Mouse (Mus musculus) liver, adult (tissue): ENCODE results near the gene Rab4a.
A peak's percentile ranks its signal among the peaks of the same experiment; 100 is the strongest.

Experiments used
- GATA4 ChIP-seq: IDR thresholded peaks from 2 replicates; pipeline ENCODE4 v1.6.1; 2014; ENCODE audit warnings: mild to moderate bottlenecking, low read length; ENCODE audit not compliant: insufficient replicate concordance

The Rab4a gene

DNA sequence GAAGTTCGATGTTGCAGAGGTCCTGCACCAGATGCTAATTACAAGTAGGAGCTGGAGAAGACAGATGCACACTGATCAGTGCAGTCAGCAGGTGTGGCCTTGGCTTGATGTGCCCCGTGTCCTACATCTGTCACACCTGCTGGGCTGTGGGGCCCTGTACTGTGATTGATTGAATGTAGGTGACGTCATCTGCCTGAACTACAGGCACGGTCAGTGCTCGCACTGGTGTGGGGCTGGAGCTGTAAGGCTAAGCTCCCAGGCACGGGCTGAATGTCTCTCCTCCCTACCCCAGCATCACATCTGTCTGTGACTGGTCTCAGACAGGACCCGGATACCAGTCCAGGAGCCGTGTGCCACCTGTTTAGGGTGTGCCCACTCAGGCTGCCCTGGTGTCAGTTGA lies 24.5 kb upstream of the Rab4a start:
- TF ChIP-seq GATA4: no peak

GRCm38 (mm10) chr8:123783525-123784249 lies 22.1 kb upstream of the Rab4a start:
- TF ChIP-seq GATA4: no peak

- no peak for TF ChIP-seq GATA4
Observed at GRCm38 (mm10) chr8:123786166-123786565, 19.6 kb upstream of the Rab4a start.

- TF ChIP-seq GATA4: no peak
Observed at GRCm38 (mm10) chr8:123786644-123787043, 19.1 kb upstream of the Rab4a start.

DNA sequence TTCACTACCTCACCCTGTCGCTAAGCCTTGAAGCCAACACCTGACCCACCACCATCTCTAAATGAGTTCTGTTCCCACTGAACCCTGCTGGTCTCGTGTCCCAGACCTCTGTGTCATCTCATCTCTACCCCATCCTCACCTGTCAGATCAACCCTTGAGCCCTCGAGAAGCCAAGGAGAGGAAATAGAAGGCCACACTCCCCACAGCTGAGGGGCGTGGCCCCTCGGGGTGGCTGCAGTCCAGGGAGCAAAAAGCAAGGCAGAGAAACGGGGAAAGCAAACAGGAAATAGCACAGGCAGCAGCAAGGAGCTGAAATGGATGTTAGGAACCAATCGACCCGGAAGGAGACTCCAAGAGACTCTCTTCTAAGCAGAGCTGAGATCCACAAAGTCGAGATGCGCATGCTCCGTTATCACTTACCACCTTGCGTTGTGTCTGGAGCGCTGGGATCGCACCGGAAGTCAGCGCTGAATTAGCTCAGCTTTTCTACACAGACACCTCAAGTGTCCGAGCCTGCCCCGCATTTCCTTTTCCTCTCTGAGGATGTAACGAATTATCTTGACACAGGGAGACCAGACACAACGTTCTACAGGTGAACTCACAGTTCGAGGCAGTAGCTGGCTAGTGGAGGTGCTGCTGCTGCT lies 18.4 kb upstream of the Rab4a start:
- TF ChIP-seq GATA4: no peak

DNA sequence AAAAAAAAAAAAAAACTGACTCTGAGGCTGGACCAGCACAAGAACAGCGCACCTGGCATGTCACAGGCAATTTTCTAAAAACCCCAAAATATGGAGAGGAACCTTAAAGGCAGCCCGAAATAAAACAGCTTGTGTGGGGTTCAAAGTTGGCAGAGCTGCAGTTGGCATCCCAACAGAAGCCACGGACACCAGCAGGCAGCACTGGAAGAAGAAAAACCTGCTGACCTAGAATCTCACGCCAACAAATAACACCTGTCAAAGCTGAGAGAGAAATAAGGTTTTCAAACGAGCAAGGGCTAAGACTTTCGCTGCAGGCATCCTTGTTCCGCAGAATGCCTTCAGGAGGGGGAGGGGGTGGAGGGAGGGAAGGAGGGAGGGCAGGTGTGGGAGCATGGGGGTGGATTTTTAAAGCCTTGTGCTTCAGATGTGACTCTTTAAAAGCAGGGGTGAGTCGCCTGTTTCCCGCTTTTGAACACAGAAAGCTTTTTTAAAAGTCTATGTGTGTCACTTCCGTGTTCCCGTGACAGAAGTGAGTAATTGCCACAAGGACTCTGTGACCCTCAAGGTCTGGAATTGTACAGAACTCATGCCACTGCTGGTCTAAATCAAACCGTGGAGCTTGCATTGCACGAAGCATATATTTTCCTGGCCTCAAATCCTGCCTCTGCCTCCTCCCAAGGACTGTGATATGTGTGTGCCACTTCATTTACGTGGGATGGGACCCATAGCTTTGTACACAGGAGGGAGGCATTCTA lies 17.2 kb upstream of the Rab4a start:
- TF ChIP-seq GATA4: no peak

DNA sequence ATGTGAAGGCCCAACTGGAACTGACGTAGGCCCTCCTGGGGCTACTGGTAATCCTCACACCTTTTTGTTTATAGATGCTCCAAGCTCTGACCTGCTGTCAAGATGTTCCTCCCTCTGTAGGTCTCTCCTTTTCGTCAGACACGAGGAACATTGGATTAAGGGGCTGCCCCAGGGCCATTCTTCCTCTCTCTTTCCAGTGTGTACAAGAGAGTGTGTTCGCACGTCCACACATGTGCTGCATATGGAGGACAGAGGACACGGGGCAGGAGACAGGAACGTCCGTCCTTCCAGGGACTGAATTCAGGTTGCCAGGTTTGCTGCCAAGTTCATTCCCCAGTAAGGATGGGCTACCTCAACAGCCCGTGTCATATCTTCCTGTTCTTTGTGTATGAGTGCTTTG lies 16.3 kb upstream of the Rab4a start:
- no peak for TF ChIP-seq GATA4

DNA sequence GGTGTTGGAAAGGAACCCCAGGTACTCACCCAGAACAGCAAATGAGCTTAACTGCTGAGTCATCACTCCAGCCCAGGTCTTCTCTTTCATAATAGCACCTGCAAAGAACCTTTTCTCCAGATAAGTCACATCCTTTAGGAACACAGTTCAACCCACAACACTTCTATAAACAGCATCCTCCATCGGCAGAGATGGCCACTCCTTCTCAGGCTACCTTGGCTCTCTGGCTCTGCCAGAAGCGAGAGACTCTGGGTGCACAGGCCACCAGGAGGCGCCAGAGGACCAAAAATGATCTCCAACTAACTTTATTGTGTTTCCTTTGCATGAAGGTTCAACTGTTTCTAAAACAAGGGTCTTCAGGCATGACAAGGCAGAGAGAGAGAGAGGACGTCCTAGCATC lies 15.8 kb upstream of the Rab4a start:
- no peak for TF ChIP-seq GATA4

DNA sequence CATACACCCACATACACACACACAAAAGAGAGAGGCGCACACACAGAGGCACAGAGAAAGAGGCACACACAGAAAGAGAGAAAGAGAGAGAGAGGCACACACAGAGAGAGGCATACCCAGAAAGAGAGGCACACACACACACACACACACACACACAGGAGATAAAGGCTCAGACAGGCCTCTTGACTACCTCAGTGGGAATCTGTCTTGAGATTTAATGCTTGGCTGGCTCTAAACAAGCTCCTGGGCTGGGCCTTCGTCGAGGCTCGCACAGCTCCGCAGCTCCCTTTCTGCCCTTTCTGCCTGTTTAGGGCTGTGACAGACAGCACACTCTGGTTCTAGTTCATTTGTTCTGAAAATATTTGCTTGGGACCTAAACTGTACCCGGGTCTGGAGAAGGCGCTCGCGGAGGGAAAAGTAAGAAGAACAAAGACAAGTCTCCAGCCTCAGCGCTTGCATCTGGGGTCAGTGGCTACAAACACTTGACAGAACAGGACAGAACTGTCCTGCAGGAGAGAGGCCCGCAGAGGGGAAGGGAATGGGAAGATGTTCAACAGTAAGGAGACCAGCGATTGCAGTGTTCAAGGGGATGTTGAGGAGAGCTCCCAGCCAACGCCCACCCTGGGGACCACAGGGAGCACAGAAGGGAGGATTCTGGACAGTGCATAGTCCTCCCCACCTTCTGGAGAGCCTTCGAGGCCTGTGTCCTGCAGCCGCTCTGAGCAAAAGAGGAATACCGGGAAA lies 14.5 kb upstream of the Rab4a start:
- TF ChIP-seq GATA4: no peak

DNA sequence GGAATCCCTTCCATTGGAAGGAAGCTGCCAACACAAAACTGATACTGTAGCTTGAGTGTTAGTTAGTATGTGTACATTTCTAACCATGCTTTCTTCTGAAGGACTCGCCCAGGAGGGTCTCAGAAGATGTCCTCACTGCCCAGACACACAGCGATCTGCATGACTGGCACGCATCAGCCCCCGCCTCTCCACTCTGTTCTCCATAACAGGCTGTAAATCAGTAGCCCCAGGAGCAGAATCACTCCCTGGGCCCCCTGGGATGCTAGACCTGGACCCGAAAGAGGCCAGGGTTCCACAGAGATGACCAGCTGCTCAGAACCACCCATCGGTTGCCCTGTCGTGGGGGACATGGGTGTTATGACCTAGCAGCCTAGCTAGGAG lies 13.9 kb upstream of the Rab4a start:
- TF ChIP-seq GATA4: no peak

DNA sequence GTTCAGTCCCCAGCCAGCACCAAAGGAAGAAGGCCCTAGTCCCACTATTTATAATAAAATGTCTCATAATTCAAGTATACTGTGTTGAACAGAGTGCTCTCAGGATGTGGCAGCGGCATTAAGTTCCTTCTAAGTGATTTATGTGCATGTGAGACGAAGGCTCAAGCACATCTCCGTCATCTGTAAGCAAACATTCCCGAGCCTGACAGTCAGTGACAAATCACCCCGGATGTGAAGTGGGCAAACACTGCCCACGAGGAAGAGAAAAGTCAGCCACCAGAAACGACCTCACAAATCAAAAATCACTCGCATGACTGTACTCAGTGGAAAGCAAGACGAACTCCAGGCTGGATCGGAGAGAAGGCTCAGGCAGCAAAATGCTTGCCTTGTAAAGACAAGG lies 11.9 kb upstream of the Rab4a start:
- TF ChIP-seq GATA4: no peak

GRCm38 (mm10) chr8:123794766-123795165 lies 11.0 kb upstream of the Rab4a start:
- TF ChIP-seq GATA4: no peak

- TF ChIP-seq GATA4: peak; percentile 47; the same call in 1 of the 2 replicates
Observed at GRCm38 (mm10) chr8:123796758-123797157, 9.0 kb upstream of the Rab4a start.

GRCm38 (mm10) chr8:123797928-123798327 lies 7.9 kb upstream of the Rab4a start:
- TF ChIP-seq GATA4: no peak

- TF ChIP-seq GATA4: no peak
Observed at GRCm38 (mm10) chr8:123799434-123799833, 6.4 kb upstream of the Rab4a start.
